Mouse (Mus musculus) hindbrain, embryonic 10.5 days (tissue): ENCODE data around the gene Adcy2. TPM values are rescaled to one million over a fixed set of nuclear protein-coding genes. Genes with fewer than 3 reads are reported as not detected.

ENCODE experiments used
- DNase-seq: peaks from one replicate; pipeline ENCODE4 v3.0.0-alpha.2; 2017; ENCODE audit warnings: low spot score
- H3K27ac ChIP-seq: fragments of 300-500 bp; sonication (generic); 2 replicates; pipeline ENCODE4 v1.5.1; 2016; ENCODE audit warnings: mild to moderate bottlenecking, moderate library complexity
- H3K27me3 ChIP-seq: fragments of 300-500 bp; sonication (generic); 2 replicates; pipeline ENCODE4 v1.6.1; 2016; ENCODE audit warnings: mild to moderate bottlenecking; ENCODE audit not compliant: poor library complexity, insufficient read depth, severe bottlenecking
- H3K36me3 ChIP-seq: fragments of 300-500 bp; sonication (generic); 2 replicates; pipeline ENCODE4 v1.6.1; 2016; ENCODE audit warnings: mild to moderate bottlenecking, moderate library complexity
- H3K4me1 ChIP-seq: fragments of 300-500 bp; sonication (generic); replicated peaks from 2 replicates; pipeline ENCODE4 v1.6.1; 2016; ENCODE audit warnings: mild to moderate bottlenecking
- H3K4me3 ChIP-seq: fragments of 300-500 bp; sonication (generic); 2 replicates; pipeline ENCODE4 v1.5.1; 2016; ENCODE audit warnings: mild to moderate bottlenecking, moderate library complexity
- H3K9me3 ChIP-seq: fragments of 300-500 bp; sonication (generic); 2 replicates; pipeline ENCODE4 v1.6.1; 2016; ENCODE audit warnings: mild to moderate bottlenecking, moderate library complexity
- WGBS: fragments of 180-500 bp; shearing (Covaris S2); methylation state at CpG from one replicate; pipeline ENCODE4 v1.1.7; 2016; 5-methylcytosine and 5-hydroxymethylcytosine counted together
- polyA plus RNA-seq: library from polyadenylated mRNA; unstranded; fragments of >200 nt; fragmentation: Nextera tagmentation; extraction: Ambion mirVana; gene quantifications from 2 replicates; pipeline ENCODE4 v1.2.1, GENCODE M21; 2016

Gene Adcy2
- polyA plus RNA-seq, 1 experiment from 2014 or later = 1.5 TPM

- H3K4me3 ChIP-seq = no peak overlapping the region
- no peak overlapping the region for H3K27ac ChIP-seq
- no peak for DNase-seq
- no peaks in the 10 kb centered on the region for H3K4me1 ChIP-seq
- no peaks in the 10 kb centered on the region for H3K27me3 ChIP-seq
- no peaks in the 10 kb centered on the region for H3K36me3 ChIP-seq
- WGBS = 89% methylated on average over 6 of the region's 6 CpGs
- no peaks in the 10 kb centered on the region for H3K9me3 ChIP-seq
Measured at GRCm38 (mm10) chr13:68778011-68778672, 221.2 kb downstream of the Adcy2 start.

- Histone ChIP-seq H3K4me3 (no peak overlapping the region), H3K27me3 (no peaks in the 10 kb centered on the region), H3K4me1 (no peaks in the 10 kb centered on the region), H3K9me3 (no peaks in the 10 kb centered on the region), H3K36me3 (no peaks in the 10 kb centered on the region), H3K27ac (no peak overlapping the region)
- 55% methylated on average over 2 of the region's 2 CpGs for WGBS
- DNase-seq = no peak
Measured at GRCm38 (mm10) chr13:68773599-68774211, 225.6 kb downstream of the Adcy2 start.

GRCm38 (mm10) chr13:68768588-68768987 is 230.8 kb downstream of the Adcy2 start:
- Histone ChIP-seq H3K4me3 (no peak overlapping the region), H3K27ac (no peak overlapping the region), H3K36me3 (no peaks in the 10 kb centered on the region), H3K9me3 (no peaks in the 10 kb centered on the region), H3K4me1 (no peaks in the 10 kb centered on the region), H3K27me3 (no peaks in the 10 kb centered on the region)
- no peak for DNase-seq
- WGBS = 95% methylated on average over 3 of the region's 3 CpGs

- Histone ChIP-seq H3K27me3 (no peaks in the 10 kb centered on the region), H3K36me3 (no peaks in the 10 kb centered on the region), H3K9me3 (no peaks in the 10 kb centered on the region), H3K27ac (no peak overlapping the region), H3K4me1 (no peaks in the 10 kb centered on the region), H3K4me3 (no peak overlapping the region)
- 84% methylated on average over 8 of the region's 8 CpGs for WGBS
- DNase-seq = no peak
Measured at GRCm38 (mm10) chr13:68765896-68766578, 233.3 kb downstream of the Adcy2 start.

GRCm38 (mm10) chr13:68764614-68765013 is 234.7 kb downstream of the Adcy2 start:
- no peaks in the 10 kb centered on the region for H3K27me3 ChIP-seq
- H3K27ac ChIP-seq = no peak overlapping the region
- WGBS = 86% methylated on average over 3 of the region's 3 CpGs
- no peaks in the 10 kb centered on the region for H3K4me1 ChIP-seq
- H3K36me3 ChIP-seq = no peaks in the 10 kb centered on the region
- no peaks in the 10 kb centered on the region for H3K9me3 ChIP-seq
- no peak for DNase-seq
- H3K4me3 ChIP-seq = no peak overlapping the region

- no peak overlapping the region for H3K4me3 ChIP-seq
- H3K27me3 ChIP-seq = no peaks in the 10 kb centered on the region
- no peak overlapping the region for H3K27ac ChIP-seq
- no peaks in the 10 kb centered on the region for H3K9me3 ChIP-seq
- H3K36me3 ChIP-seq = no peaks in the 10 kb centered on the region
- H3K4me1 ChIP-seq = no peaks in the 10 kb centered on the region
- 69% methylated on average over 9 of the region's 9 CpGs for WGBS
- DNase-seq = no peak
Measured at GRCm38 (mm10) chr13:68749801-68750200, 249.5 kb downstream of the Adcy2 start.

GRCm38 (mm10) chr13:68749370-68749769 is 250.0 kb downstream of the Adcy2 start:
- no peaks in the 10 kb centered on the region for H3K9me3 ChIP-seq
- H3K27ac ChIP-seq = no peak overlapping the region
- no peaks in the 10 kb centered on the region for H3K4me1 ChIP-seq
- WGBS = 89% methylated on average over 2 of the region's 2 CpGs
- H3K36me3 ChIP-seq = no peaks in the 10 kb centered on the region
- no peaks in the 10 kb centered on the region for H3K27me3 ChIP-seq
- no peak for DNase-seq
- no peak overlapping the region for H3K4me3 ChIP-seq

- Histone ChIP-seq H3K36me3 (no peaks in the 10 kb centered on the region), H3K4me1 (no peaks in the 10 kb centered on the region), H3K27me3 (no peaks in the 10 kb centered on the region), H3K27ac (no peak overlapping the region), H3K9me3 (no peaks in the 10 kb centered on the region), H3K4me3 (no peak overlapping the region)
- no peak for DNase-seq
- WGBS = 90% methylated on average over 5 of the region's 5 CpGs
Measured at GRCm38 (mm10) chr13:68745426-68745825, 253.9 kb downstream of the Adcy2 start.

GRCm38 (mm10) chr13:68712661-68713060 is 286.7 kb downstream of the Adcy2 start:
- Histone ChIP-seq H3K27me3 (no peaks in the 10 kb centered on the region), H3K27ac (no peak overlapping the region), H3K4me1 (no peaks in the 10 kb centered on the region), H3K4me3 (no peak overlapping the region), H3K36me3 (no peaks in the 10 kb centered on the region), H3K9me3 (no peaks in the 10 kb centered on the region)
- no peak for DNase-seq

- Histone ChIP-seq H3K4me1 (no peaks in the 10 kb centered on the region), H3K4me3 (no peak overlapping the region), H3K27ac (no peak overlapping the region), H3K36me3 (no peaks in the 10 kb centered on the region), H3K9me3 (no peaks in the 10 kb centered on the region), H3K27me3 (no peaks in the 10 kb centered on the region)
- 86% methylated on average over 6 of the region's 6 CpGs for WGBS
- no peak for DNase-seq
Measured at GRCm38 (mm10) chr13:68707296-68707747, 292.0 kb downstream of the Adcy2 start.

- Histone ChIP-seq H3K27me3 (no peaks in the 10 kb centered on the region), H3K9me3 (no peaks in the 10 kb centered on the region), H3K4me1 (no peaks in the 10 kb centered on the region), H3K36me3 (no peaks in the 10 kb centered on the region), H3K27ac (no peak overlapping the region), H3K4me3 (no peak overlapping the region)
- DNase-seq = no peak
- WGBS = 89% methylated on average over 2 of the region's 2 CpGs
Measured at GRCm38 (mm10) chr13:68684919-68685318, 314.4 kb downstream of the Adcy2 start.

GRCm38 (mm10) chr13:68680429-68680828 is 318.9 kb downstream of the Adcy2 start:
- Histone ChIP-seq H3K9me3 (no peaks in the 10 kb centered on the region), H3K36me3 (no peaks in the 10 kb centered on the region), H3K4me1 (no peaks in the 10 kb centered on the region), H3K27ac (no peak overlapping the region), H3K4me3 (no peak overlapping the region), H3K27me3 (no peaks in the 10 kb centered on the region)
- WGBS = 81% methylated on average over 1 of the region's 1 CpGs
- no peak for DNase-seq

GRCm38 (mm10) chr13:68642786-68643185 is 356.6 kb downstream of the Adcy2 start:
- Histone ChIP-seq H3K9me3 (no peaks in the 10 kb centered on the region), H3K4me1 (no peaks in the 10 kb centered on the region), H3K27me3 (no peaks in the 10 kb centered on the region), H3K4me3 (no peak overlapping the region), H3K27ac (no peak overlapping the region), H3K36me3 (no peaks in the 10 kb centered on the region)
- no peak for DNase-seq
- WGBS = 92% methylated on average over 1 of the region's 1 CpGs
